ENCODE assay signal across 14 mouse cellular contexts in genomic region chr2:101021515-101021914, GRCm38 (mm10).
DNase-seq lines count a peak whose midpoint lies in the region; ATAC-seq and TF ChIP-seq lines count a peak whose summit lies in the region.
"Had no signal": no experiment of that assay in that cellular context is flagged by ENCODE, and none has a peak within 500 bp of the region (broad histone marks: within the 10 kb centered on the region; RNA-seq: fewer than 3 reads in every experiment).

No protein-coding gene starts in this region.

- peak; percentile 4 for DNase-seq in layer of hippocampus, adult 11-12 months (ENCODE audit: low spot score)
- DNase-seq in layer of hippocampus, postnatal 10 days (ENCODE audit: low spot score in 2 of 2), result no peak
- peak; percentile 9 to 36 for DNase-seq in left cerebral cortex, adult 2 months (ENCODE audit: extremely low spot score in 1 of 2, low spot score in 2 of 2)
- DNase-seq in right cerebral cortex, postnatal 4 days, result peak; percentile 3
- no peak for DNase-seq in lung, postnatal 14 days
- DNase-seq: adrenal gland, adult 8-10 months; gastrocnemius, postnatal 14 days; kidney, adult 9 months; thymus, postnatal 36 days had no signal

- H3K27ac ChIP-seq in left cerebral cortex, adult 2 months, result no peak overlapping the region
- H3K27ac ChIP-seq: embryonic facial prominence, embryonic 15.5 days; hindbrain, embryonic 10.5 days had no signal

- intact Hi-C loops in left cerebral cortex, adult 2 months (cut with DNase I), result no loop called here

- H3K4me3 ChIP-seq in left cerebral cortex, adult 2 months, result no peak overlapping the region
- H3K4me3 ChIP-seq: embryonic facial prominence, embryonic 15.5 days; heart, embryonic 12.5 days; hindbrain, embryonic 10.5 days had no signal

- peak; percentile 84 for ATAC-seq in frontal cortex, adult (ENCODE audit: low TSS enrichment)
- ATAC-seq in megakaryocyte progenitor cell, adult 5-6 weeks (replicated peaks; ENCODE audit: poor library complexity), result no peak

- no peak for TF ChIP-seq CTCF in left cerebral cortex, adult 2 months (IDR thresholded peaks at IDR 0.05)

Comparison
In these comparisons a context has a peak if more than half of its experiments do, and no peak if none do; other contexts are left out.
1. DNase-seq: peak in layer of hippocampus, adult 11-12 months (single experiment), left cerebral cortex, adult 2 months (2 of 2) and right cerebral cortex, postnatal 4 days (single experiment); none in layer of hippocampus, postnatal 10 days (0 of 2) and lung, postnatal 14 days (single experiment).